ENCODE assay signal across 14 mouse cellular contexts in genomic region chr2:118708472-118708871, GRCm38 (mm10).
DNase-seq lines count a peak whose midpoint lies in the region.
"Had no signal": no experiment of that assay in that cellular context is flagged by ENCODE, and none has a peak within 500 bp of the region (broad histone marks: within the 10 kb centered on the region; RNA-seq: fewer than 3 reads in every experiment).

No protein-coding gene starts in this region.

- DNase-seq in cerebellum, postnatal 14 days = peak; percentile 36 to 52
- no peak for DNase-seq in cerebellum, adult 9-11 months
- peak; percentile 36 for DNase-seq in lung, postnatal 10 days
- no peak for DNase-seq in lung, postnatal 14 days
- DNase-seq in adipocyte (ENCODE audit: low spot score) = peak; percentile 41
- DNase-seq: adrenal gland, adult 2 months; adrenal gland, postnatal 10 days; adrenal gland, postnatal 25 days; B cell, adult 2 months; cerebellum, adult 11 months; cerebellum, adult 18-20 months; cerebellum, adult 8-10 months; cerebellum, postnatal 36 days; embryo, embryonic 11 days had no signal

Comparison
In these comparisons a context has a peak if more than half of its experiments do, and no peak if none do; other contexts are left out.
1. DNase-seq: peak in cerebellum, postnatal 14 days (2 of 2), lung, postnatal 10 days (single experiment) and adipocyte (single experiment); none in cerebellum, adult 9-11 months (single experiment) and lung, postnatal 14 days (single experiment).